Mouse (Mus musculus): ENCODE data around the gene Usf1.

GRCm38 (mm10) chr1:171375646-171376097 lies 35.4 kb upstream of the Usf1 start:
- TF ChIP-seq MAX (IDR thresholded peaks at IDR 0.05): no peak
- no peak for TF ChIP-seq MYOD1 (IDR thresholded peaks at IDR 0.05; ENCODE audit: control insufficient read depth, insufficient read length, low read depth)
- no peak for TF ChIP-seq MYOG (IDR thresholded peaks at IDR 0.05; ENCODE audit: control insufficient read depth, extremely low read depth, insufficient read length)
